Mouse (Mus musculus) adrenal gland, postnatal 10 days (tissue): ENCODE results near the gene Sly. TPM values are rescaled to one million over a fixed set of nuclear protein-coding genes. Genes with fewer than 3 reads are reported as not detected.
"Not testable (repeated sequence)": the region's sequence is repeated elsewhere in the genome, so short reads cannot be mapped to it uniquely, and the experiment has no call there.

Source experiments
- DNase-seq: peaks from one replicate; pipeline ENCODE4 v3.0.0; 2021; ENCODE audit warnings: mixed read lengths
- long read RNA-seq, 2 experiments: library from polyadenylated mRNA; stranded (forward); transcript quantifications; one replicate each; pipeline ENCODE4 v2.0.0; 2021
- total RNA-seq, 2 experiments: library from RNA; stranded (reverse); gene quantifications; 2 replicates each; pipeline ENCODE4 v1.2.3; 2021

Sly gene
- total RNA-seq: not detected
- long read RNA-seq, experiment 1: 0 reads
- long read RNA-seq, experiment 2: 0 reads

- DNase-seq: not testable (repeated sequence)
Measured at GRCm38 (mm10) chrY:57186888-57187287, at the start of gene Sly. TSS of gene Sly (plus strand) at chrY:57187188.
